Mouse (Mus musculus): ENCODE results near the gene Herc1. TPM values are rescaled to one million over a fixed set of nuclear protein-coding genes. Genes with fewer than 3 reads are reported as not detected.

Herc1 gene
- polyA plus RNA-seq, 1 experiment: 9.9 TPM

GRCm38 (mm10) chr9:66506424-66506823 is 156.2 kb downstream of the Herc1 start:
- no peak overlapping the region for H3K4me2 ChIP-seq (ENCODE audit: low read depth)
- TF ChIP-seq SRF (IDR thresholded peaks at IDR 0.05; ENCODE audit: control insufficient read depth, insufficient read length, low read depth) (no peak), MYOG (IDR thresholded peaks at IDR 0.05; ENCODE audit: control insufficient read depth in 1 of 3, insufficient read depth in 1 of 3, insufficient read length in 2 of 3, low read depth in 2 of 3) (no peak), POLR2A (IDR thresholded peaks at IDR 0.05; ENCODE audit: insufficient read length, low read depth) (no peak), MYOD1 (IDR thresholded peaks at IDR 0.05; ENCODE audit: control insufficient read depth in 1 of 3, insufficient read length in 2 of 3, low read depth in 2 of 3) (no peak), E2F4 (IDR thresholded peaks at IDR 0.05; ENCODE audit: insufficient read depth) (no peak), CEBPB (IDR thresholded peaks at IDR 0.05; ENCODE audit: insufficient read depth, poor library complexity, severe bottlenecking) (no peak)
- H3ac ChIP-seq (ENCODE audit: control insufficient read depth, insufficient read length): no peak overlapping the region
- H3K4me3 ChIP-seq: no peak overlapping the region
- H3K27me3 ChIP-seq (ENCODE audit: control insufficient read depth, insufficient read depth, insufficient read length): no peaks in the 10 kb centered on the region
- H3K36me3 ChIP-seq (ENCODE audit: control insufficient read depth, insufficient read depth): peaks cover 25% of the 10 kb centered on the region
- no peaks in the 10 kb centered on the region for H3K79me2 ChIP-seq (ENCODE audit: control insufficient read depth, insufficient read depth)

- Histone ChIP-seq H3K79me2 (ENCODE audit: control insufficient read depth, insufficient read depth) (no peaks in the 10 kb centered on the region), H3ac (ENCODE audit: control insufficient read depth, insufficient read length) (no peak overlapping the region), H3K4me3 (no peak overlapping the region), H3K36me3 (ENCODE audit: control insufficient read depth, insufficient read depth) (peaks cover 16% of the 10 kb centered on the region), H3K4me2 (ENCODE audit: low read depth) (no peak overlapping the region), H3K27me3 (ENCODE audit: control insufficient read depth, insufficient read depth, insufficient read length) (no peaks in the 10 kb centered on the region)
- TF ChIP-seq POLR2AphosphoS2 (IDR thresholded peaks at IDR 0.05; ENCODE audit: insufficient read length, low read depth): no peak
- no peak for TF ChIP-seq CEBPB (IDR thresholded peaks at IDR 0.05; ENCODE audit: insufficient read depth, poor library complexity, severe bottlenecking)
- TF ChIP-seq USF1 (IDR thresholded peaks at IDR 0.05; ENCODE audit: low read depth): no peak
- no peak for TF ChIP-seq POLR2A (IDR thresholded peaks at IDR 0.05; ENCODE audit: insufficient read length, low read depth)
- no peak for TF ChIP-seq REST (IDR thresholded peaks at IDR 0.05; ENCODE audit: insufficient read depth, insufficient read length)
- no peak for TF ChIP-seq MAX (IDR thresholded peaks at IDR 0.05; ENCODE audit: low read depth)
- no peak for TF ChIP-seq MYOG (IDR thresholded peaks at IDR 0.05; ENCODE audit: control insufficient read depth in 1 of 3, insufficient read depth in 1 of 3, insufficient read length in 2 of 3, low read depth in 2 of 3)
- TF ChIP-seq TCF3 (IDR thresholded peaks at IDR 0.05; ENCODE audit: insufficient read length, low read depth): no peak
- no peak for TF ChIP-seq MYOD1 (IDR thresholded peaks at IDR 0.05; ENCODE audit: control insufficient read depth in 1 of 3, insufficient read length in 2 of 3, low read depth in 2 of 3)
- no peak for TF ChIP-seq TCF12 (IDR thresholded peaks at IDR 0.05; ENCODE audit: insufficient read depth, poor library complexity, severe bottlenecking)
- no peak for TF ChIP-seq E2F4 (IDR thresholded peaks at IDR 0.05; ENCODE audit: insufficient read depth)
- no peak for TF ChIP-seq SRF (IDR thresholded peaks at IDR 0.05; ENCODE audit: control insufficient read depth, insufficient read length, low read depth)
Observed at GRCm38 (mm10) chr9:66507684-66508083, 157.4 kb downstream of the Herc1 start.

- Histone ChIP-seq H3K79me2 (ENCODE audit: control insufficient read depth, insufficient read depth) (no peaks in the 10 kb centered on the region), H3K4me3 (no peak overlapping the region), H3K36me3 (ENCODE audit: control insufficient read depth, insufficient read depth) (peaks cover 13% of the 10 kb centered on the region), H3K4me2 (ENCODE audit: low read depth) (no peak overlapping the region), H3K27me3 (ENCODE audit: control insufficient read depth, insufficient read depth, insufficient read length) (no peaks in the 10 kb centered on the region), H3ac (ENCODE audit: control insufficient read depth, insufficient read length) (no peak overlapping the region)
- TF ChIP-seq MYOD1 (IDR thresholded peaks at IDR 0.05; ENCODE audit: control insufficient read depth in 1 of 3, insufficient read length in 2 of 3, low read depth in 2 of 3) (peak in 2 of 3 experiments; percentile 92 to 94), REST (IDR thresholded peaks at IDR 0.05; ENCODE audit: insufficient read depth, insufficient read length) (no peak), USF1 (IDR thresholded peaks at IDR 0.05; ENCODE audit: low read depth) (no peak), SRF (IDR thresholded peaks at IDR 0.05; ENCODE audit: control insufficient read depth, insufficient read length, low read depth) (no peak), POLR2A (IDR thresholded peaks at IDR 0.05; ENCODE audit: insufficient read length, low read depth) (no peak), E2F4 (IDR thresholded peaks at IDR 0.05; ENCODE audit: insufficient read depth) (no peak), MYOG (IDR thresholded peaks at IDR 0.05; ENCODE audit: control insufficient read depth in 1 of 3, insufficient read depth in 1 of 3, insufficient read length in 2 of 3, low read depth in 2 of 3) (peak; percentile 40 to 97 (median 84)), TCF12 (IDR thresholded peaks at IDR 0.05; ENCODE audit: insufficient read depth, poor library complexity, severe bottlenecking) (peak; percentile 74), CEBPB (IDR thresholded peaks at IDR 0.05; ENCODE audit: insufficient read depth, poor library complexity, severe bottlenecking) (no peak), POLR2AphosphoS2 (IDR thresholded peaks at IDR 0.05; ENCODE audit: insufficient read length, low read depth) (peak; percentile 33), MAX (IDR thresholded peaks at IDR 0.05; ENCODE audit: low read depth) (no peak), TCF3 (IDR thresholded peaks at IDR 0.05; ENCODE audit: insufficient read length, low read depth) (peak; percentile 67)
Observed at GRCm38 (mm10) chr9:66508890-66509399, 158.7 kb downstream of the Herc1 start.

- Histone ChIP-seq H3ac (ENCODE audit: control insufficient read depth, insufficient read length) (no peak overlapping the region), H3K36me3 (ENCODE audit: control insufficient read depth, insufficient read depth) (peaks cover 8% of the 10 kb centered on the region), H3K4me3 (peak overlapping the region; percentile 38), H3K4me2 (ENCODE audit: low read depth) (peak overlapping the region; percentile 98), H3K27me3 (ENCODE audit: control insufficient read depth, insufficient read depth, insufficient read length) (no peaks in the 10 kb centered on the region), H3K79me2 (ENCODE audit: control insufficient read depth, insufficient read depth) (no peaks in the 10 kb centered on the region)
- TF ChIP-seq POLR2AphosphoS2 (IDR thresholded peaks at IDR 0.05; ENCODE audit: insufficient read length, low read depth): no peak
- no peak for TF ChIP-seq POLR2A (IDR thresholded peaks at IDR 0.05; ENCODE audit: insufficient read length, low read depth)
- TF ChIP-seq MYOG (IDR thresholded peaks at IDR 0.05; ENCODE audit: control insufficient read depth in 1 of 3, insufficient read depth in 1 of 3, insufficient read length in 2 of 3, low read depth in 2 of 3): no peak
Observed at GRCm38 (mm10) chr9:66510351-66510841, 160.1 kb downstream of the Herc1 start.

GRCm38 (mm10) chr9:66510944-66511343 is 160.7 kb downstream of the Herc1 start:
- H3K27me3 ChIP-seq (ENCODE audit: control insufficient read depth, insufficient read depth, insufficient read length): no peaks in the 10 kb centered on the region
- no peaks in the 10 kb centered on the region for H3K79me2 ChIP-seq (ENCODE audit: control insufficient read depth, insufficient read depth)
- H3K4me3 ChIP-seq: peak overlapping the region; percentile 38
- TF ChIP-seq POLR2A (IDR thresholded peaks at IDR 0.05; ENCODE audit: insufficient read length, low read depth): no peak
- TF ChIP-seq CEBPB (IDR thresholded peaks at IDR 0.05; ENCODE audit: insufficient read depth, poor library complexity, severe bottlenecking): no peak
- no peak for TF ChIP-seq POLR2AphosphoS2 (IDR thresholded peaks at IDR 0.05; ENCODE audit: insufficient read length, low read depth)
- TF ChIP-seq SRF (IDR thresholded peaks at IDR 0.05; ENCODE audit: control insufficient read depth, insufficient read length, low read depth): no peak
- TF ChIP-seq MYOG (IDR thresholded peaks at IDR 0.05; ENCODE audit: control insufficient read depth in 1 of 3, insufficient read depth in 1 of 3, insufficient read length in 2 of 3, low read depth in 2 of 3): no peak
- TF ChIP-seq REST (IDR thresholded peaks at IDR 0.05; ENCODE audit: insufficient read depth, insufficient read length): no peak
- no peak for TF ChIP-seq MYOD1 (IDR thresholded peaks at IDR 0.05; ENCODE audit: control insufficient read depth in 1 of 3, insufficient read length in 2 of 3, low read depth in 2 of 3)
- TF ChIP-seq E2F4 (IDR thresholded peaks at IDR 0.05; ENCODE audit: insufficient read depth): no peak
- TF ChIP-seq USF1 (IDR thresholded peaks at IDR 0.05; ENCODE audit: low read depth): no peak
- no peak for TF ChIP-seq MAX (IDR thresholded peaks at IDR 0.05; ENCODE audit: low read depth)
- TF ChIP-seq TCF3 (IDR thresholded peaks at IDR 0.05; ENCODE audit: insufficient read length, low read depth): no peak
- TF ChIP-seq TCF12 (IDR thresholded peaks at IDR 0.05; ENCODE audit: insufficient read depth, poor library complexity, severe bottlenecking): no peak
- peak overlapping the region; percentile 98 for H3K4me2 ChIP-seq (ENCODE audit: low read depth)
- peak overlapping the region; percentile 11 for H3ac ChIP-seq (ENCODE audit: control insufficient read depth, insufficient read length)
- peaks cover 8% of the 10 kb centered on the region for H3K36me3 ChIP-seq (ENCODE audit: control insufficient read depth, insufficient read depth)
